Mouse (Mus musculus) bone marrow, adult 2 months (tissue): ENCODE results near the gene Sec1. TPM values are rescaled to one million over a fixed set of nuclear protein-coding genes. Genes with fewer than 3 reads are reported as not detected.

Source experiments
- H3K27ac ChIP-seq: fragments of 200-500 bp; 2 replicates; pipeline ENCODE4 v1.5.1; 2012; ENCODE audit warnings: low read depth, mild to moderate bottlenecking, control low read depth, inconsistent platforms, low read length; ENCODE audit not compliant: control insufficient read depth, poor library complexity, insufficient read depth
- H3K4me1 ChIP-seq: fragments of 200-500 bp; 2 replicates; pipeline ENCODE4 v1.6.1; 2011; ENCODE audit warnings: low read length; ENCODE audit not compliant: control insufficient read depth, insufficient read depth
- H3K4me3 ChIP-seq: fragments of 200-500 bp; replicated peaks from 2 replicates; pipeline ENCODE3; 2011; ENCODE audit warnings: mild to moderate bottlenecking, low read depth, low read length, control low read depth; ENCODE audit not compliant: control insufficient read depth
- CTCF ChIP-seq: fragments of 200-500 bp; IDR thresholded peaks from 2 replicates; pipeline ENCODE4 v1.5.1; 2011; ENCODE audit warnings: low read length, control low read depth; ENCODE audit not compliant: control insufficient read depth, insufficient read depth
- POLR2A ChIP-seq: fragments of 200-500 bp; IDR thresholded peaks from 2 replicates; pipeline ENCODE4 v1.6.1; 2011; ENCODE audit warnings: low read depth, mild to moderate bottlenecking, control low read depth, low read length, borderline replicate concordance; ENCODE audit not compliant: control insufficient read depth
- WGBS: fragments of 180-500 bp; shearing (Covaris S2); methylation state at CpG from one replicate; pipeline ENCODE4 v1.1.7; 2018; 5-methylcytosine and 5-hydroxymethylcytosine counted together
- polyA plus RNA-seq: library from polyadenylated mRNA; stranded (reverse); fragments of >200 nt; gene quantifications from 2 replicates; pipeline ENCODE4 v1.2.4, GENCODE M21; 2011; ENCODE audit warnings: low replicate concordance; ENCODE audit not compliant: missing spikeins, insufficient read depth, insufficient read length

Gene Sec1
- polyA plus RNA-seq, 1 experiment = not detected

- 83% methylated on average over 7 of the region's 7 CpGs for WGBS
- TF ChIP-seq POLR2A (no peak), CTCF (no peak)
- Histone ChIP-seq H3K4me3 (no peak within 1 kb of the TSS), H3K4me1 (peaks cover 4% of the 10 kb centered on the region; the same call in 1 of the 2 replicates), H3K27ac (no peak within 1 kb of the TSS)
Measured at GRCm38 (mm10) chr7:45683396-45684050, 10.7 kb downstream of the Sec1 start, which contains the start of gene Ntn5. Ntn5 (plus strand) TSS chr7:45684022.

GRCm38 (mm10) chr7:45682144-45683126, 11.8 kb downstream of the Sec1 start:
- 42% methylated on average over 14 of the region's 14 CpGs for WGBS
- no peak overlapping the region for H3K4me3 ChIP-seq
- H3K4me1 ChIP-seq = peaks cover 4% of the 10 kb centered on the region; the same call in 1 of the 2 replicates
- no peak for TF ChIP-seq POLR2A
- peak; percentile 95 for TF ChIP-seq CTCF
- 0 out of 2 replicates have a peak overlapping the region, but pooled peaks have one; percentile 5 for H3K27ac ChIP-seq

DNA sequence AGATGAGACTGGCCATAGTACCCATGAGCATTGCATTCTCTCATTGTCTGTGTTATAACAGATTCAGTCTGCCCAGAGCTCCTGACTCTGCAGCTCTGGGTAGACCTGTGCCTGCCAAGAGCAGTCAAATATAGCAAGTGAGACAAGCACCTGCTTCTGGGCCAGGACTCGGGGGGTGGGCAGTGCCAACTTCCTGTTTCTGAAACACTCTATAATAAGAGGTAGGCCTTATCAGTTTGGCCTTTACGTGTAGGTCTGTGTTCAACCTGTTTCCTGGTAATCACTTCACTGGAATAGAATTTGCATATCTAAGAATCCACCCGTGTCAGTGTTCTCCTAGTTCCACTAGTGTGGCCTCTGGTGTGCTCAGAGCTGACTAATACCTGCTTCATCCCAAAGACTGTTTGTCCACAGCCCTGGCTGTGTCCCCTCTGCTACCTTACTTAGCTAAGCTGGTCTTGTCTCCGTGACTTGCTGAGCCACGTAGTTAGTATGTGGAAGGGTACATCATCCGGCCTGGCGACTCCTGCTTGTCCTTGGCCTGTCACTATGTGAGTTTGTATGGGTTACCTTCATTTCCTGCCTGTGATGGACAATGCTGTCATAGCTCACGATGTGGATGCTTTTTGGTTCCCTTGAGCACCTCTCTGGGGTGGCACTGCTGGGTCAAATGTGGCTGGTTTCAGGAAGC, 13.0 kb downstream of the Sec1 start:
- TF ChIP-seq CTCF = no peak
- TF ChIP-seq POLR2A = no peak
- H3K4me3 ChIP-seq = no peak overlapping the region
- peak overlapping the region; percentile 31 for H3K27ac ChIP-seq
- peaks cover 4% of the 10 kb centered on the region; the same call in 1 of the 2 replicates for H3K4me1 ChIP-seq
- 30% methylated on average over 8 of the region's 8 CpGs for WGBS

- Histone ChIP-seq H3K4me1 (peaks cover 4% of the 10 kb centered on the region; the same call in 1 of the 2 replicates), H3K27ac (no peak overlapping the region), H3K4me3 (no peak overlapping the region)
- no peak for TF ChIP-seq POLR2A
- no peak for TF ChIP-seq CTCF
- whole genome bisulfite sequencing = 79% methylated on average over 14 of the region's 14 CpGs
Measured at GRCm38 (mm10) chr7:45679966-45680621, 14.1 kb downstream of the Sec1 start.

DNA sequence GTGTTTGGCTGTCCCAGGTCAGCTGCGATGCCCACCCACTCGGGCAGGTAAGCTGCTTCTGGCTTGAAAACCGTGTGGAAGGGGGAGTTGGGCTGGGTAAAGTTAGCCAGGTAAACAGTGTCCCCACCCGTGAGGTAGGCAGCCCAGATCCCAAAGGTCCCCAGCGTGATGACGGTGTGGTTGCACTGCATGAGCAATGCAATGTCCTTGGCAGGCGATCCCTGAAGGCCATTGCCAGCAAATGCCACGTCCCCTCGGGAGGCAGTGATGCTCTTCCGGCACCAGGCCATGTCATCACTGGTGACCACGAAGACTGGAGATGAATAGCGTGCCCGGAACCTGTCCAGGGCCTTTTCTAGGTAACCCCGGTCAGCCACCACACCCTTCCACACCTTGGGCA, 15.7 kb downstream of the Sec1 start:
- Histone ChIP-seq H3K4me3 (no peak overlapping the region), H3K4me1 (peaks cover 4% of the 10 kb centered on the region; the same call in 1 of the 2 replicates), H3K27ac (no peak overlapping the region)
- TF ChIP-seq POLR2A (no peak), CTCF (no peak)
- WGBS = 81% methylated on average over 14 of the region's 14 CpGs

DNA sequence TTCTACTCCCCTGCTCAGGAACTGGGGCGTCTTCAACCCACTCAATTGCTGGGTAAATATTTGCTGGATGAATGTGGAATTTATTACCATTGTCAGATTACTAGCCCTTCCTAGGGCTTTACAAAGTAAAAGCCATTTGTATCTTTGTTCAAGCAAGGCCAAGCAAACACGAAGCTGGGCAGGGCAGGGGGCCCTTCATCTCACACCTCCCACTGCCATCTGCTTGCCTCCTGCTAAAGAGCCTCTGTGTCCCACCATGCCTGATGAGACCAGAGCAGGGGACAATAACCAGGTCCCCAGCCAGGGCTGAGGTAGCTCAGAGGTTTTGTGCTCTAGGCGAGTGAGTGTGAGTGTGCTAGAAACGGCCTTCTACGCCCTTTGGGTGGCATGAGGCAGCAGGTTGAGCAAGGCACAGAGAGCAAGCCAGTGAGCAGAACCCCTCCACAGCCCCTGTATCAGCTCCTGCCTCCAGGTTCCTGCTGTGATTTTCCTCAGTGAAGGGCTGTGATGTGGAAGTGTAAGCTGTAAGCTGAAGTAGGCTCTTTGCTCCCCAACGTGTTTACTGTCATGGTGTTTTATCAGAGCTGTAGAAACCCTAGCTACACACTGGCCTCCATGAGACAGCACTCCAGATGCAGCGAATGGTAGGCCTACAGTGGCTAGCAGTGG, 16.4 kb downstream of the Sec1 start:
- no peak for TF ChIP-seq CTCF
- TF ChIP-seq POLR2A = no peak
- H3K27ac ChIP-seq = no peak overlapping the region
- H3K4me3 ChIP-seq = no peak overlapping the region
- peaks cover 4% of the 10 kb centered on the region; the same call in 1 of the 2 replicates for H3K4me1 ChIP-seq
- 75% methylated on average over 7 of the region's 7 CpGs for WGBS

DNA sequence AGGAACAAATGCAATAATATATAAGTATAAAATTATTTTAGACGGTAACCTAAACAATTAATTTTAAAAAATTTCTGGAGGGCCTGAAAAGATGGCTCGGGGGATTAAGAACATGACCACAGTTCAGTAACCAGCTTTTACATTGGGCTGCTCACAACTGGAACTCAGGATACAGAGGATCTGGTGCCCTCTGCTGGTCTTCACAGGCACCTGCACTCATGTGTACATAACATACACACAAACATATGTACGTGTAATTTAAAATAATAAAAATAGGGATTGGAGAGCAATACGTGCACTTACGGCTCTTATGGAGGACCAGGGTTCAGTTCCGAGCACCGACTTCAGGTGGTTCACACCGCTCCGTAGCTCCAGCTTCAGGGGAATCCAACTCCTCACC, 25.3 kb downstream of the Sec1 start:
- H3K4me1 ChIP-seq = no peaks in the 10 kb centered on the region
- WGBS = 85% methylated on average over 9 of the region's 9 CpGs
- no peak overlapping the region for H3K4me3 ChIP-seq
- no peak overlapping the region for H3K27ac ChIP-seq
- TF ChIP-seq CTCF (peak; percentile 40), POLR2A (no peak)
